Mouse (Mus musculus): Measurements from ENCODE around the gene Lipt2.

GRCm38 (mm10) chr7:100190778-100191177 is 31.7 kb downstream of the Lipt2 start:
- TF ChIP-seq POLR2A (IDR thresholded peaks at IDR 0.05; ENCODE audit: insufficient read depth, low read depth, low read length) (no peak), CTCF (IDR thresholded peaks at IDR 0.05) (peak; percentile 89)

All from heart, adult 2 months (tissue).